Mouse (Mus musculus) liver, embryonic 12.5 days (tissue): ENCODE measurements around the gene Orai3. TPM values are rescaled to one million over a fixed set of nuclear protein-coding genes. Genes with fewer than 3 reads are reported as not detected.

Experiments used
- ATAC-seq: fragments of 200-750 bp; cut with Nextera tagmentation; 2 replicates; pipeline ENCODE4 v1.8.0; 2017; ENCODE audit warnings: moderate number of reproducible peaks, mild to moderate bottlenecking, moderate library complexity
- H3K27ac ChIP-seq: fragments of 300-500 bp; sonication (generic); 2 replicates; pipeline ENCODE4 v1.5.1; 2016; ENCODE audit warnings: mild to moderate bottlenecking
- H3K27me3 ChIP-seq: fragments of 300-500 bp; sonication (generic); replicated peaks from 2 replicates; pipeline ENCODE4 v1.6.1; 2016; ENCODE audit warnings: mild to moderate bottlenecking, moderate library complexity
- H3K36me3 ChIP-seq: fragments of 300-500 bp; sonication (generic); 2 replicates; pipeline ENCODE4 v1.6.1; 2016; ENCODE audit warnings: mild to moderate bottlenecking, moderate library complexity
- H3K4me1 ChIP-seq: fragments of 300-500 bp; sonication (generic); 2 replicates; pipeline ENCODE4 v1.6.1; 2016
- H3K4me2 ChIP-seq: fragments of 300-500 bp; sonication (generic); 2 replicates; pipeline ENCODE4 v1.6.1; 2016; ENCODE audit warnings: mild to moderate bottlenecking, moderate library complexity
- H3K4me3 ChIP-seq: fragments of 300-500 bp; sonication (generic); 2 replicates; pipeline ENCODE4 v1.5.1; 2016; ENCODE audit warnings: mild to moderate bottlenecking, moderate library complexity
- H3K9ac ChIP-seq: fragments of 300-500 bp; sonication (generic); 2 replicates; pipeline ENCODE4 v1.6.1; 2016; ENCODE audit warnings: mild to moderate bottlenecking, moderate library complexity
- H3K9me3 ChIP-seq: fragments of 300-500 bp; sonication (generic); replicated peaks from 2 replicates; pipeline ENCODE4 v1.6.1; 2016; ENCODE audit warnings: mild to moderate bottlenecking, moderate library complexity
- WGBS: fragments of 180-500 bp; shearing (Covaris S2); methylation state at CpG from one replicate; pipeline ENCODE4 v1.1.7; 2016; ENCODE audit not compliant: insufficient replicate concordance; 5-methylcytosine and 5-hydroxymethylcytosine counted together
- polyA plus RNA-seq: library from polyadenylated mRNA; unstranded; fragments of >200 nt; fragmentation: Nextera tagmentation; extraction: Ambion mirVana; gene quantifications from 2 replicates; pipeline ENCODE4 v1.2.1, GENCODE M21; 2016

The Orai3 gene
- polyA plus RNA-seq, 1 experiment from 2014 or later, result 15.0 TPM

- peaks cover 32% of the 10 kb centered on the region for H3K4me1 ChIP-seq
- no peak overlapping the region for H3K4me2 ChIP-seq
- ATAC-seq, result no peak
- no peak overlapping the region for H3K9ac ChIP-seq
- H3K27me3 ChIP-seq, result no peaks in the 10 kb centered on the region
- H3K9me3 ChIP-seq, result no peaks in the 10 kb centered on the region
- peaks cover 53% of the 10 kb centered on the region for H3K36me3 ChIP-seq
- 93% methylated on average over 28 of the region's 28 CpGs for WGBS
- H3K4me3 ChIP-seq, result no peak overlapping the region
- no peak overlapping the region for H3K27ac ChIP-seq
These were observed 21.4 kb upstream of the Orai3 start for GRCm38 (mm10) chr7:127748235-127748560.

GRCm38 (mm10) chr7:127750131-127751127 is 19.2 kb upstream of the Orai3 start:
- Histone ChIP-seq H3K27me3 (no peaks in the 10 kb centered on the region), H3K4me3 (no peak overlapping the region), H3K36me3 (peaks cover 72% of the 10 kb centered on the region), H3K4me2 (no peak overlapping the region), H3K4me1 (peaks cover 21% of the 10 kb centered on the region), H3K9ac (no peak overlapping the region), H3K27ac (no peak overlapping the region), H3K9me3 (no peaks in the 10 kb centered on the region)
- 84% methylated on average over 19 of the region's 19 CpGs for WGBS
- ATAC-seq, result no peak

GRCm38 (mm10) chr7:127751619-127752018 is 18.0 kb upstream of the Orai3 start:
- Histone ChIP-seq H3K4me3 (no peak overlapping the region), H3K4me2 (no peak overlapping the region), H3K9me3 (no peaks in the 10 kb centered on the region), H3K27ac (no peak overlapping the region), H3K27me3 (no peaks in the 10 kb centered on the region), H3K9ac (no peak overlapping the region), H3K36me3 (peaks cover 76% of the 10 kb centered on the region), H3K4me1 (peaks cover 15% of the 10 kb centered on the region)
- 81% methylated on average over 5 of the region's 5 CpGs for WGBS
- no peak for ATAC-seq

GRCm38 (mm10) chr7:127752069-127752468 is 17.5 kb upstream of the Orai3 start:
- Histone ChIP-seq H3K27me3 (no peaks in the 10 kb centered on the region), H3K4me2 (no peak overlapping the region), H3K9ac (no peak overlapping the region), H3K36me3 (peaks cover 80% of the 10 kb centered on the region), H3K27ac (no peak overlapping the region), H3K4me3 (no peak overlapping the region), H3K9me3 (no peaks in the 10 kb centered on the region), H3K4me1 (peaks cover 11% of the 10 kb centered on the region)
- no peak for ATAC-seq
- WGBS, result 85% methylated on average over 27 of the region's 27 CpGs

DNA sequence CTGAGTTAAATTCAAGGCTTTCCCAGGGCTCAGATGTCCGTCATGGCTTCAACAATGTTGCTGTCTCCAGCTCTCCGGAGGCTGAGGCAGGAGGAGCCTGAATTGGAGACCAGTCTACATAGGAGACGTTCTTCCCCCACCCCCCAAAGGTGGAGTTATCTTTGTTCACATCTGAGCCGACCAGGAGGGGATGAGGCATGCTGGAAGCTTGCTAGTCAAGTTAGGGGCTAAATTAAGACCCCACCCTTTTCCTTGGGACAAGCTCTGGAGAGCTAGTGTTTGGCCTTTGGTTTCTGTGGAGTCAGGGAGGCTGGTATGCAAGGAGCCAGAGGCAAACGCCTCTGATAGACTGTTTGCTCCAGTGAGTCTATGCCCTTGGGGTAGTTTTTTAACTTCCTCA is 16.5 kb upstream of the Orai3 start:
- Histone ChIP-seq H3K36me3 (peaks cover 87% of the 10 kb centered on the region), H3K27ac (no peak overlapping the region), H3K27me3 (no peaks in the 10 kb centered on the region), H3K4me1 (0 out of 2 replicates have a peak, but pooled peaks cover 2% of the 10 kb centered on the region), H3K4me3 (no peak overlapping the region), H3K9me3 (no peaks in the 10 kb centered on the region), H3K4me2 (no peak overlapping the region), H3K9ac (no peak overlapping the region)
- no peak for ATAC-seq
- 52% methylated on average over 5 of the region's 5 CpGs for WGBS

GRCm38 (mm10) chr7:127753741-127754140 is 15.9 kb upstream of the Orai3 start:
- peaks cover 81% of the 10 kb centered on the region for H3K36me3 ChIP-seq

GRCm38 (mm10) chr7:127759716-127760115 is 9.9 kb upstream of the Orai3 start:
- Histone ChIP-seq H3K27ac (peak overlapping the region; percentile 7; the same call in 1 of the 2 replicates), H3K4me1 (peaks cover 17% of the 10 kb centered on the region), H3K4me3 (no peak overlapping the region), H3K4me2 (no peak overlapping the region), H3K9me3 (no peaks in the 10 kb centered on the region), H3K9ac (0 out of 2 replicates have a peak overlapping the region, but pooled peaks have one; percentile 9), H3K36me3 (peaks cover 51% of the 10 kb centered on the region), H3K27me3 (no peaks in the 10 kb centered on the region)
- WGBS, result 27% methylated on average over 6 of the region's 6 CpGs
- ATAC-seq, result no peak

More at GRCm38 (mm10) chr7:127753741-127754140, 15.9 kb upstream of the Orai3 start:
- Histone ChIP-seq H3K9me3 (no peaks in the 10 kb centered on the region), H3K4me1 (no peaks in the 10 kb centered on the region), H3K27ac (no peak overlapping the region), H3K4me3 (no peak overlapping the region), H3K27me3 (no peaks in the 10 kb centered on the region), H3K9ac (no peak overlapping the region), H3K4me2 (no peak overlapping the region)
- WGBS, result 76% methylated on average over 7 of the region's 7 CpGs
- no peak for ATAC-seq

- no peaks in the 10 kb centered on the region for H3K9me3 ChIP-seq
- 80% methylated on average over 3 of the region's 3 CpGs for WGBS
- H3K4me2 ChIP-seq, result no peak overlapping the region
- no peak overlapping the region for H3K9ac ChIP-seq
- peaks cover 49% of the 10 kb centered on the region for H3K36me3 ChIP-seq
- ATAC-seq, result no peak
- no peak overlapping the region for H3K27ac ChIP-seq
- H3K4me3 ChIP-seq, result no peak overlapping the region
- H3K4me1 ChIP-seq, result peaks cover 20% of the 10 kb centered on the region
- no peaks in the 10 kb centered on the region for H3K27me3 ChIP-seq
These were observed 9.1 kb upstream of the Orai3 start for GRCm38 (mm10) chr7:127760478-127760877.

DNA sequence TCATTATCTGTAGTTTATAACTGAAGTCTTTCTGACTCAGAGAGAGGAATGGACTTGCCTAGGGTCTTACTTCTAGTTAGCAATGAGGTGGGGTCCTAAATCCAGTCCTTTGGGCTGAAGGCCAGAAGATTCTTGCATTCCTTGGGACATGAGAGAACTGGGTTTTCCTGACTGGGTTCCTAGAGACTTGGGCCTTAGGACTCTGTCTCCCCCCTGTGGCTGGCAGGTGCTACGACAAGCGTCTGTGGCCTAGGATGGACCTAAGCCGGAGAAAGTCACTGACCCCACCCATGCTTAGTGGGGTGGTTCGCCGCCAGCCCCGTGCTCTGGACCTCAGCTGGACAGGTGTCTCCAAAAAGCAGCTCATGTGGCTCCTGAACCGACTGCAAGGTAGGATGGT is 8.6 kb upstream of the Orai3 start:
- Histone ChIP-seq H3K4me1 (peaks cover 26% of the 10 kb centered on the region), H3K9me3 (no peaks in the 10 kb centered on the region), H3K27me3 (no peaks in the 10 kb centered on the region), H3K36me3 (peaks cover 55% of the 10 kb centered on the region), H3K27ac (no peak overlapping the region), H3K9ac (no peak overlapping the region), H3K4me3 (no peak overlapping the region), H3K4me2 (no peak overlapping the region)
- peak; percentile 59; the same call in 1 of the 2 replicates for ATAC-seq
- WGBS, result 19% methylated on average over 7 of the region's 7 CpGs

DNA sequence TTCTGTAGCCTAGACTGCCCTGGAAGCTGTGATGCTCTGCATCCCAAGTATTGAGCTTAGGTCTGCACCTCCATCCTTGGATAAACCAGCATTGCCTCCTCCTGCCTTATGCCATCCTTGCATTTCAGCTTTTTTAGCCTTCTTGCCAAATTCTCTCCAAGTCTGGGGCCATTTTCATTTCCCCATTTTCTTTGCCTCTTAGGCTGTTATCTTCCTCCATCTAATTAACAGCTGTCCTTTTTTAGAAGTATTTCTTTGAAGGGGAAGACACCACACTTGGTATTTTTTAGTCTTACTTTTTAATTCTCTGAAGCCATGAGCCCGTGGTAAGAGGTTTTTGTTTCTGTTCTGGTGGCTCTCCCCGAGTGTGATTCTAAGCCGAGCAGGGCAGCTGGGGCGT is 6.0 kb upstream of the Orai3 start:
- no peak overlapping the region for H3K4me2 ChIP-seq
- peaks cover 54% of the 10 kb centered on the region for H3K36me3 ChIP-seq
- 83% methylated on average over 4 of the region's 4 CpGs for WGBS
- H3K9me3 ChIP-seq, result no peaks in the 10 kb centered on the region
- H3K27ac ChIP-seq, result no peak overlapping the region
- H3K4me1 ChIP-seq, result peaks cover 52% of the 10 kb centered on the region
- no peak for ATAC-seq
- no peaks in the 10 kb centered on the region for H3K27me3 ChIP-seq
- no peak overlapping the region for H3K4me3 ChIP-seq
- H3K9ac ChIP-seq, result no peak overlapping the region

- WGBS, result 74% methylated on average over 2 of the region's 2 CpGs
- Histone ChIP-seq H3K4me2 (no peak overlapping the region), H3K36me3 (peaks cover 54% of the 10 kb centered on the region), H3K9me3 (no peaks in the 10 kb centered on the region), H3K4me3 (no peak overlapping the region), H3K4me1 (peaks cover 58% of the 10 kb centered on the region), H3K9ac (no peak overlapping the region), H3K27ac (peak overlapping the region; percentile 96), H3K27me3 (no peaks in the 10 kb centered on the region)
- ATAC-seq, result no peak
These were observed 3.9 kb upstream of the Orai3 start for GRCm38 (mm10) chr7:127765756-127766155.

DNA sequence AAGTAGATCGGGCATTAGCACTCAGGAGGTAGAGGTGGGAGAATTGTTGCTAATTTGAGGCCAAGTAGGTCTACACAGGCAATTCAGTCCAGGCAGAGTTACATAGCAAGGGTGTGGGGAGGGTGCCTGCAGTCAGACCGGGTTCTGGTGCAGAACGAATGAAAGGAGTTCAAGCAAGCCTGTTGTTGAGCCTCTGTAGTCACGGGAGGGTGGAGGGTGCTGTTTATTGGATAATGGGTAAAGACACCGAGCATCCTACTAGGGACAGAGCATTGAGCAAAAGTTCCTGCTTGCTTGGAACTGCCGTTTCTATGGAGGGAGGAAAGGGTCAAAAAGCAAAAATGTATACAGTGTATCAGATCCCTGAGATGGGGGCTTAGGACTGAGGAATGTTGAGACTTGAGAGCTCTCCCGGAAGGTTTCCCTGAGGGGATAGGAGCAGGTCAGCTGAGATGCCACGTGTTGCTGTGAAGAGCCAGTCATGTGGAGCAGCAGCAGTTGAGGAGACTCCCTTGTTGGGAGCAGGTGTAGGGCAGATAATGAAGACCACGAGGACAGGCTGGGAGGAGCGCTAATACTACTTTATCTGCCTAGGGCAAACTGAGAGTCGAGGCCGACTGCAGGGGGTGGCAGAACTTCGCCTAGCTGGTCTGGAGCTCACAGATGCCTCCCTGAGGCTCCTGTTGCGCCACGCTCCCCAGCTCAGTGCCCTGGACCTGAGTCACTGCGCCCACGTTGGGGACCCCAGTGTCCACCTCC is 2.6 kb upstream of the Orai3 start:
- Histone ChIP-seq H3K9ac (peak overlapping the region; percentile 76), H3K27me3 (no peaks in the 10 kb centered on the region), H3K27ac (peak overlapping the region; percentile 96), H3K4me1 (peaks cover 68% of the 10 kb centered on the region), H3K9me3 (no peaks in the 10 kb centered on the region), H3K4me2 (peak overlapping the region; percentile 86), H3K4me3 (peak overlapping the region; percentile 67), H3K36me3 (peaks cover 49% of the 10 kb centered on the region)
- 31% methylated on average over 17 of the region's 17 CpGs for WGBS
- peak; percentile 94 for ATAC-seq
